Mouse (Mus musculus) left cerebral cortex, postnatal 10 days (tissue): ENCODE results near the gene Gnl1. TPM values are rescaled to one million over a fixed set of nuclear protein-coding genes. Genes with fewer than 3 reads are reported as not detected.
"Not testable (repeated sequence)": the region's sequence is repeated elsewhere in the genome, so short reads cannot be mapped to it uniquely, and the experiment has no call there.

ENCODE experiments used
- DNase-seq, 2 experiments: peaks; one replicate each; pipeline ENCODE4 v3.0.0; 2021 to 2022; ENCODE audit warnings: low spot score in 2 of 2, mixed read lengths in 1 of 2; ENCODE audit errors: extremely low spot score in 1 of 2
- intact Hi-C: fragments of 180-260 bp; cut with DNase I; formaldehyde crosslinking; loops from one replicate; pipeline ENCODE4 v1.15.1; 2025
- total RNA-seq, 2 experiments: library from RNA; stranded (reverse); gene quantifications; 2 replicates each; pipeline ENCODE4 v1.2.3; 2021

The Gnl1 gene
- total RNA-seq, 2 experiments from 2014 or later = 133 to 141 TPM

DNA sequence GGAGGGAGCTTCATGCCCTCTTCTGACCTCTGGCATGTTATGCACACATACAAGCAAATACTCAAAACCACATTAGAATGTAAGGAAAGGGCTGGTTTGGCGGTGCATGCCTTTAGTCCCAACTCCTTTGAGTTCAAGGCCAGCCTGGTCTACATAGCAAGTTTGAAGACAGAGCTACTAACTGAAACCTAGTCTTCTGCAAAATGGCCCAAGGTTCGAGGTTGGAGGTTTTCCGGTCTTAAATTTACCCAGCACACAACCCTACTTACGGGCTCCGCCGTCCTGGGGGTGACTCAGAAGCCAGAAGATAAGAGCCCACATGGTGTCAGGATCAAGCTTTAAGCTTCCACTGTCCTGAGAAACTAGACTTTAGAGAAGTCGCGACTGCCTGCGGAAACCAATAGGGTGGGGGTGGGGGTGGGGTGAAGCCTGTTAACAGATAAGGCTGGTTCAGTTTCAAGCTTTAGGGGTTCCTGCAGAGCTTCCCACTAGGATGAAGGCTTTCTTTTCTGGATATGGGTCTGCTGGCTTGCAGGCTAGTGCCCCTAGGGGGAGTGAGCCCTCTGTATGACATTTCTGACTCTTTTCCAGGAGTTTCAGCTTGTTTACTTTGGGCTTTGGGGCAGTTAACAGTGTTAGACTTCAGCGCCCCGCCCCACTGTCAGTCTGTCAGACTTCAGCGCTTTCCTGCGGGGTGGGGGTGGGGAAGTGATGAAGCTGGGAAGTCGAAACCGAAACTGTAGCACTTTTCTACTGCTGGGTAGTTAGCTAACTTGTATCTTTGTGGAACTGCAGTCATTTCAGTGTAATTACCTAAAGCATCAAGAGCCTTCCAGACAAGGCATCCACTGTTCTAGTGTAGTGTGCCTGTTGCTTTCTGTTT, 40.8 kb downstream of the Gnl1 start, which contains the start of gene H2-T24:
Gene H2-T24, minus strand, starts transcription at position 370 of the 883 bp plus-strand sequence.
- intact Hi-C loops = no loop called here
- peak in 1 of 2 experiments; percentile 83 for DNase-seq

GRCm38 (mm10) chr17:36021309-36021708, 41.7 kb downstream of the Gnl1 start:
- intact Hi-C loops = no loop called here
- DNase-seq = no peak

- intact Hi-C loops = no loop called here
- DNase-seq = no peak
Measured at GRCm38 (mm10) chr17:36022098-36022497, 42.4 kb downstream of the Gnl1 start.

DNA sequence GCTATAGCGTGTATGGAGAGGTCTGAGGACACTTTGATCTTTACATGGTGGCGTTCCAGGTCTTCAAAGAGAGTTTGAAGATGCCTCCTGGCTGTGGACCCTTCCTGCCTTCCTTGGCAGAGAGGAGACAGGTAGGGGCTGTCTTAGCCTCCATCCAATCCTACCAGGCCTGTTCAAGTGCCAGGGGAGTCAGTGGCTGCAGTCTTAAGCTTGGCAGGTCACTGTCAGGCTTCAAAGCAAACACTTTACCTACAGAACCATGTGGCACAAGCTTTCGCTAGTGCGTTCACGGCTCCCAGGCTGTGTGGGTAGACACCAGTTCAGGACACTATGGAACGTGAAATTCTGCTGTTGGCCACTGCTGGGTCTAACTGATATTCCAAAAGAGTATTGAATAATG, 43.3 kb downstream of the Gnl1 start:
- DNase-seq = no peak
- intact Hi-C loops = no loop called here

DNA sequence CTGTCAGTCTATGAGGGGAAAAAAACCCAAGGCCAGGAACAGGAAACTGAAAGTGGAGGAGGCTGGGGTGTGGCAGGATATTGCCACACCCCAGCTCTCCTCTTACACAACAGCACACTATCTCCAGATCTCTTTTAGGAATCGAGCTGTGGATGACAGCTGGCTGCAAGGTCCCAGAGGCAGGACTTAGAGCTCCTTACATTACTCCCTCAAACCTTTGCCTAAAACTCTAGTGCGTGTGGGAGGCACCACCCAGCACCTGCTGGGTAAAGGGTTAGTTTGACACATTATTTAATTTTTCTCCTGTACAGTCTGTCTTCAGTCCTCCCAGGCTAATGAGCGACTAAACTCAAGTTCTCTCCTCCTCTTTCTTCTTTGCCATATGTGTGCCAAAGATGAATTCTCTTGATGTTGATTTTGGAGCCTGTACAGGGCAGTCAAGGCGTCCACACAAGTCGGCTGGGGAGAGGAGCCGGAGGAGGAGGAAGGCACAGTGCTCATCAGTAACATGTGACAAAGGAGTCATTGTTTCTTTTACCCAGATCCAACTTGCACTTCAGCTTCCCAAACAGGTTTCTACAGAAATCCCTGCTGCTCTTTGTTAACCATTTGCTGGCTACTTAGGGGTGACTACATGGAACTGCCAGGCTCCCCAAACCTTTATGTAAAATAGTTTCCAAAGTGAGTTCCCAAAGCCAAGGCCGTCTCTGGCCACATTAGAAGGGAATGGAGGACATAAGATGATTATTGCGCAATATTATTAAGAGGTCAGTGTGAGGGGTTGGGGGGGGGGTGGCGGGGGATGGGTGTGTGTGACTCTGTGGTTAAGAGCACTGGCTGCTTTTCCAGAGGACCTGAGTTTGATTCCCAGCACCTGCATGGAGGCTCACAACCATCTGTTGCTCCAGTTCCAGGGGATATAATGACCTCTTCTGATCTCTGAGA, 44.3 kb downstream of the Gnl1 start:
- DNase-seq = no peak
- intact Hi-C loops = no loop called here

DNA sequence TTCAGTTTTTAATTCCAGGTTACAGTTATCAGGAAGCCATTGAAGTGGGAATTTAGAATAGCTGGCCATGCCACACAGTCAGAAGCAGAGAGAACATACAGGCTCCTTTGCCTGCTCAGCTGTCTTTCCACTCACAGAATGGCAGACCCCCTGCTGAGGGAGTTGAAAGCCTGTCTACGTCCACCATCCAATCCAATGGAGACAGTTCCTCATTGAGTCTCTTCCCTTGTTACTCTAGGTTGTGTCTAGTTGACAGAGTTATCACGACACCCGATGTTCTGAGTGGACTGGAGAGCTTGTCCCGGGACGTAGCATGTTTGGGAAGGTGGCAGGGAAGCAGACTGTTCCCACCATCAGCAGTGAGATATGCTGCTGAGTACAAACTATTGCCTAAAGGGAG, 45.5 kb downstream of the Gnl1 start:
- no peak for DNase-seq
- intact Hi-C loops = no loop called here

- no peak for DNase-seq
- intact Hi-C loops = no loop called here
Measured at GRCm38 (mm10) chr17:36025901-36026300, 46.2 kb downstream of the Gnl1 start.

DNA sequence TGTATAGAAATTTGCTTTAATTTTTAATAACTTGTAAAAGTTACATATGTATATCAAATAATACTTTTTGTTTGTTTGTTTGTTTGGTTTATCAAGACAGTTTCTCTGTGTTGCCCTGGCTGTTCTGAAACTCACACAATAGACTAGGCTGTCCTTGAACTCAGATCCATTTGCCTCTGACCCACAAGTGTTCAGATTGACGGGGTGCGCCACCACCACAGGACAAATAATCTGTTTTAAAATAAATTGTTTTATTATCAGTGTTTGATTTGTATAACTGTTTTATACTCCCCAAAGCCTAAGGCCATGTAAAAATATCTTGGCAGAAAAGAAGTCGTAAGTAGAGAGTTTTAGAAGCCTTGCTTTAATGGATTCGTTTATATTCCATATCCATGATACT, 48.0 kb downstream of the Gnl1 start:
- no peak for DNase-seq
- intact Hi-C loops = no loop called here

DNA sequence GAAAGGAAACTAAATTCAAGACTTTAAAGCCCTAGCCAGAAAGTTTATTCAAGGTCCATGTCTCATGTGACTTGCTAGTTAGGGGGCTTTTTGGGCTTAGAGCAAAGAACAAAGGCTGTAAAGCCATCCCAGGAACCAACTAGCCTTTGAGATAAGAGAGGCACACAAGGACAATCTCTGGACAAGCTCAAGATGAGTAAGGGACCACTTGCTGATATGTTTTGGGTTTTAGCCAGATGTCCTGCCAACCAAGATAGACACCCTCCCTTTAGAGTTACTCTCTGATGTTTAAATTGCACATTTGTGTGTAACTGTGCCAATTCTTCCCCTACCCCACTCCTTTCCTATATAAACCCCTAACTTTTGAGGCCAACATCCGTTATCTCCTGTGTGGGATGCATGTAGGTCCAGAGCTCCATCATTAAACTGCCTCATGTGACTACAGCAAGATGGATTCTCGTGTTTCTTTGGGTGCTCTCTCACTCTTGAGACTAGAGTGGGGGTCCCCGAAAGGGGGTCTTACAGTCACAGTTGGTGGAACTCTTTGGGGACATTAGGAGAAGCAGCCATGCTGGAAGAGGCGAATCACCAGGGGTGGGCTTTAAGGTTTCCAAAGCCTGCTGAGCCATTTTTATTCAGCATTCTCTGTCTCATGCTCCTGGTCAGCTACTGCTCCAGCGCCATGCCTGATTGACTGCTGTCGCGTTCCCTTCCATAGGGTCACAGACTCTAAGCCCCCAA, 49.4 kb downstream of the Gnl1 start:
- intact Hi-C loops = no loop called here
- no peak for DNase-seq

- DNase-seq, intact Hi-C loops: not testable (repeated sequence)
Measured at GRCm38 (mm10) chr17:36030046-36030702, 50.5 kb downstream of the Gnl1 start.

DNA sequence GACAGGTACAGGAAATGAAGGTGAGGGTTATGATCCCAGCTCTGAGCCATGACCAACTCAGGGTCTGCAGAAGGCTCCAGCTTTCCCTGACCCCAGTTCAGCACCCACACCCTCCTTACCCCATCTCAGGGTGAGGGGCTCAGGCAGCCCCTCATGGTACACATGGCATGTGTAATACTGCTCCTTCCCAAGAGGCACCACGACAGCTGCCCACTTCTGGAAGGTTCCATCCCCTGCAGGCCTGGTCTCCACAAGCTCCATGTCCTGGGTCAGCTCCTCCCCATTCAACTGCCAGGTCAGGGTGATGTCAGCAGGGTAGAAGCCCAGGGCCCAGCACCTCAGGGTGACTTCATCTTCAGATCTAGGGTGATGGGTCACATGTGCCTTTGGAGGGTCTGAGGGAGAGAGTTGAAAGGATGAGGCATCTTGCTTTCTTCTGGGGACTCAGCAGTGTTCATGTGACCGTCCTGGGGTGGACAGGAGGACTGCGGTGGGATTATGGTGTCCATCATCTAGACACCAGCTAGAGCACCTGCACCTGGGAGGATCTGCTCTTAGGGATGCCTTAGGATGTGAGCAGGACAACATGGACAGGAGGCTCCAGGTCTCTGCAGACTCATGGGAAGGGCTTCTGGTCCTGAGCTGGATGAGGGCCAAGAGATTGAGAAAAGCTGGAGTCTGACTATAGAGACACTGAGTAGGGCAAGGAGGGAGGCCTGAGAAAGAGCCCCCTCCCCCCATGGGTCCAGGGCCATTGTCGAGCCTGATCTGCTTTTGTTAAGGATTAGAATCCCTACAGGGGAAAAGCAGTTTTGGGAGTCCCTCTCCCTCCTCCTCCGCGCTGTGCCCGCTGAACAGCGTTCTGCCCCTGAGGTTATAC, 51.3 kb downstream of the Gnl1 start:
- peak in 1 of 2 experiments; percentile 42 for DNase-seq

DNA sequence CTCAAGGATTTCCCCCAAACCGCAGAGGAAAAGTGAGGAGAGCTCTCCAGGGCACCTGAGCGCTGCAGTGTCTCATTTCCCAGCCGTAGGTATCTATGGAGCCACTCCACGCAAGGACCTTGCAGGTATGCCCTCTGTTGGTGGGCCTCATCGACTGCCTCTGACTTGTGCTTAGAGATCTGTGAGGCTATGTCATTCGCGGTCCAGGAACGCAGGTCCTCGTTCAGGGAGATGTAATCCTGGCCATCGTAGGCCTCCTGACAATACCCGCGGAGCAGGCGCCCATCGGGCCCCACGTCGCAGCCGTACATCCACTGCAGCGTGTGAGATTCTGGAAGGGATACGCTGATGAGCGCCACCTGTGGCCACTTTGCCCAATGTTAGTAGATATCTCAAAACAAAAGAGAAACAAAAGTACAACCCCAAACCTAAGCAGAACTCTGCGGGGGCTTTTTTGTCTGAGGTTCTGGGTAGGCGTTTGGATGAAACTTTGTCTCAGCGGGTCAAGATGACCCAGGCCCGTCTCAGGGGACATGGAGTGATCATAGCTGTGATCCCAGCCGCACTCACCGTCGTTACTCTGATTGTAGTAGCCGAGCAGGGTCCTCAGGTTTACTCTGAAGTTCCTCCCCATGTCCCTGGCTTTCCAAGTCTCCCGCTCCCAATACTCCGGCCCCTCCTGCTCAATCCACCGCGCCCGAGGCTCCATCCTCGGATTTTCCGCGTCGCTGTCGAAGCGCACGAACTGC, 52.1 kb downstream of the Gnl1 start:
- intact Hi-C loops, DNase-seq: not testable (repeated sequence)

More for the DNA sequence above, 51.3 kb downstream of the Gnl1 start:
- intact Hi-C loops = not testable (repeated sequence)

GRCm38 (mm10) chr17:36032351-36032875, 52.8 kb downstream of the Gnl1 start, which contains the start of gene H2-T23:
Gene H2-T23 (minus strand): TSS chr17:36032855.
- peak in 1 of 2 experiments; percentile 50 for DNase-seq
- intact Hi-C loops = not testable (repeated sequence)

DNA sequence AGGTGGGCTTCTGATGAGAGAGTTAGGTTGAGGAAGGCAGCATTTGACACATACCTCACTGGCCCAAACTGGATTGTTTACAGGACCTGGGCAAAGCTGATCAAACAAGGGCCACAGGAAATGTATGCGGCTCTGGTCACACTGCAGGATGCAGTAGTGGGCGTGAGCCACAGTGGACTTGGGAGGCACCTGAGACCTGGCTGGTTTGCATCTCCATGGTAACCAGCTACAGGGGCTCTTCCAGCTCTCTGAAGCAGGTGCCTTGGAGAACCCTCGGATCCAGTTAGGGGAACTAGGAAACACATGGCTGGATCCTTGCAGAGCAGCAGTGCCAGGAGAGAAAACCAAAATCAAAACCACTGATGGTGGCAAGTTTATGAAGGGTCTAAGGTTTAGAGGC, 54.9 kb downstream of the Gnl1 start:
- DNase-seq, intact Hi-C loops: not testable (repeated sequence)

DNA sequence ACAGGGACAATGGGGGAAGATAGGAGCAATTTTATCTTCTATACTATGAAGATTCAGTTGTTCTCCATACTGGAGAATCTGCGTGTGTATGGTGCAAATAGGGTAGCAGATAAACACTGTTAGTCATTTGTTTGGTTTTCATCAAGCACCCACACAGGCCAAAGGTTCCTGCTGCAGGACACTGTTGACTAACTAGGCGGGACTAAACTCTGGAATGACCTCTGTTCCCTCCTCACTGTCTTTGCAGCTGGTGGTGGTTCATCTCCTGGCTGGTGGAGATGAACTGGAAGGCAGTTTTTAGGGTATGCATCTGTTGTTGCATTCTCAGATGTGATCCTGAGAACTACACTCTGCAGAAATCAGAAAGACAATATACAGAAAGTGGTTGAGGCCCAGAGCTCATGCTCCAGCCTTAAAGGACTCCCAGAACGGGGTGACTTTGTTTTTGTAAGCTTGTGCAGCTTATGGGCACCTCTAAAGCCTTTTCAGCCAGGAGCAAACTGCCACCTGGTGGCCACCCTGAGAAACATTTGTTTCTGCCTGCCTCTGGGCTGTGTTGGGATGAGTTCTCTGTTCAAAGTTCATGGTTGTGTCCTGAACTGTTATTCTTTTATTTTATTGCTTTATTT, 55.5 kb downstream of the Gnl1 start:
- DNase-seq = peak in 1 of 2 experiments; percentile 66
- intact Hi-C loops = not testable (repeated sequence)

GRCm38 (mm10) chr17:36036126-36036525, 56.5 kb downstream of the Gnl1 start:
- DNase-seq, intact Hi-C loops: not testable (repeated sequence)
